Mouse (Mus musculus) CH12.LX (cell line): ENCODE measurements around the gene Sapcd2. TPM values are rescaled to one million over a fixed set of nuclear protein-coding genes. Genes with fewer than 3 reads are reported as not detected.

Experiments
- DNase-seq: peaks from one replicate; pipeline ENCODE4 v3.0.0-alpha.2; 2013; ENCODE audit errors: extremely low read depth
- H3K27ac ChIP-seq: 2 replicates; pipeline ENCODE4 v1.5.1; 2012; ENCODE audit warnings: low read depth, mild to moderate bottlenecking, control low read depth, moderate library complexity; ENCODE audit not compliant: insufficient read depth
- H3K27me3 ChIP-seq: replicated peaks from 2 replicates; pipeline ENCODE3; 2012; ENCODE audit warnings: inconsistent platforms
- H3K36me3 ChIP-seq, 2 experiments: replicated peaks in 1 of 2; 2 replicates each; pipeline versions ENCODE3 to v1.6.1; 2012; ENCODE audit warnings: inconsistent platforms in 1 of 2, low read length in 1 of 2, mild to moderate bottlenecking in 1 of 2, mixed read lengths in 1 of 2, moderate library complexity in 1 of 2; ENCODE audit not compliant: control insufficient read depth in 1 of 2, insufficient read depth in 1 of 2
- H3K4me1 ChIP-seq, 2 experiments: 2 replicates each; pipeline ENCODE4 v1.6.1; 2012; ENCODE audit warnings: inconsistent platforms in 1 of 2, moderate library complexity in 1 of 2; ENCODE audit not compliant: insufficient read depth in 2 of 2, control insufficient read depth in 1 of 2
- H3K4me2 ChIP-seq: 2 replicates; pipeline ENCODE4 v1.6.1; 2012; ENCODE audit warnings: low read depth, mild to moderate bottlenecking, control low read depth; ENCODE audit not compliant: poor library complexity, insufficient read depth, severe bottlenecking
- H3K4me3 ChIP-seq, 3 experiments: fragments of 150-350 bp in 1 of 3; sonication (generic) in 1 of 3; replicated peaks in 1 of 3; 2 replicates each; pipeline versions ENCODE3 to v1.5.1; 2011 to 2012; ENCODE audit warnings: low read depth in 2 of 3, low read length in 2 of 3, mild to moderate bottlenecking in 2 of 3, moderate library complexity in 2 of 3, control low read depth in 1 of 3, improper control_type of control experiment in 1 of 3, inconsistent platforms in 1 of 3, mixed read lengths in 1 of 3; ENCODE audit not compliant: poor library complexity in 1 of 3
- H3K79me2 ChIP-seq: replicated peaks from 2 replicates; pipeline ENCODE4 v1.6.1; 2012; ENCODE audit warnings: mild to moderate bottlenecking, moderate library complexity; ENCODE audit not compliant: control insufficient read depth, poor library complexity, insufficient read depth, severe bottlenecking; ENCODE audit errors: extremely low read depth
- H3K9ac ChIP-seq: 2 replicates; pipeline ENCODE4 v1.6.1; 2012; ENCODE audit warnings: low read depth, mild to moderate bottlenecking, control low read depth, moderate library complexity; ENCODE audit not compliant: insufficient read depth
- H3K9me3 ChIP-seq: replicated peaks from 2 replicates; pipeline ENCODE3; 2012; ENCODE audit warnings: low read length, inconsistent platforms, mixed read lengths
- BHLHE40 ChIP-seq: IDR thresholded peaks from 2 replicates; pipeline ENCODE4 v1.6.1; 2011; ENCODE audit warnings: mild to moderate bottlenecking, low read depth, low read length, improper control_type of control experiment
- CHD1 ChIP-seq: IDR thresholded peaks from 2 replicates; pipeline ENCODE4 v1.6.1; 2012; ENCODE audit warnings: low read depth, low read length, improper control_type of control experiment, inconsistent platforms
- CTCF ChIP-seq, 2 experiments: IDR thresholded peaks in 1 of 2; conservative IDR thresholded peaks in 1 of 2; 2 replicates each; pipeline ENCODE4 v1.5.1; 2011 to 2012; ENCODE audit warnings: low read depth in 2 of 2, low read length in 2 of 2, improper control_type of control experiment in 1 of 2, inconsistent platforms in 1 of 2, mild to moderate bottlenecking in 1 of 2, moderate library complexity in 1 of 2
- HCFC1 ChIP-seq: IDR thresholded peaks from 2 replicates; pipeline ENCODE4 v1.6.1; 2012; ENCODE audit warnings: low read depth, mild to moderate bottlenecking, inconsistent platforms, low read length, improper control_type of control experiment
- IRF4 ChIP-seq: IDR thresholded peaks from 2 replicates; pipeline ENCODE4 v1.6.1; 2014; ENCODE audit warnings: low read depth, mild to moderate bottlenecking, inconsistent platforms, low read length, improper control_type of control experiment
- JUND ChIP-seq: conservative IDR thresholded peaks from 2 replicates; pipeline ENCODE4 v1.6.1; 2011; ENCODE audit warnings: low read depth, low read length, improper control_type of control experiment
- MAFK ChIP-seq: IDR thresholded peaks from 2 replicates; pipeline ENCODE4 v1.6.1; 2011; ENCODE audit warnings: low read length, improper control_type of control experiment; ENCODE audit not compliant: insufficient replicate concordance
- MAX ChIP-seq: IDR thresholded peaks from 2 replicates; pipeline ENCODE4 v1.6.1; 2011; ENCODE audit warnings: low read length, improper control_type of control experiment
- MYC ChIP-seq: IDR thresholded peaks from 2 replicates; pipeline ENCODE4 v1.6.1; 2011; ENCODE audit warnings: low read depth, mild to moderate bottlenecking, improper control_type of control experiment, low read length
- NELFE ChIP-seq: IDR thresholded peaks from 2 replicates; pipeline ENCODE4 v1.6.1; 2011; ENCODE audit warnings: low read depth, low read length, improper control_type of control experiment
- PAX5 ChIP-seq: IDR thresholded peaks from 2 replicates; pipeline ENCODE4 v1.6.1; 2012; ENCODE audit warnings: low read length, inconsistent platforms, mixed read lengths
- POLR2A ChIP-seq: IDR thresholded peaks from 2 replicates; pipeline ENCODE4 v1.6.1; 2011; ENCODE audit warnings: low read depth, mild to moderate bottlenecking, improper control_type of control experiment, low read length
- RAD21 ChIP-seq: IDR thresholded peaks from 2 replicates; pipeline ENCODE4 v1.6.1; 2011; ENCODE audit warnings: low read depth, mild to moderate bottlenecking, low read length, improper control_type of control experiment, moderate library complexity
- SIN3A ChIP-seq: IDR thresholded peaks from 2 replicates; pipeline ENCODE4 v1.6.1; 2012; ENCODE audit warnings: low read length, improper control_type of control experiment, inconsistent platforms
- SMC3 ChIP-seq: IDR thresholded peaks from 2 replicates; pipeline ENCODE4 v1.6.1; 2011; ENCODE audit warnings: low read depth, low read length, improper control_type of control experiment
- TCF12 ChIP-seq: IDR thresholded peaks from 2 replicates; pipeline ENCODE4 v1.6.1; 2014; ENCODE audit warnings: low read depth, mild to moderate bottlenecking, inconsistent platforms, low read length, improper control_type of control experiment
- UBTF ChIP-seq: IDR thresholded peaks from 2 replicates; pipeline ENCODE4 v1.6.1; 2012; ENCODE audit warnings: low read depth, mild to moderate bottlenecking, inconsistent platforms, low read length, improper control_type of control experiment, moderate library complexity
- ZC3H11A ChIP-seq: IDR thresholded peaks from 2 replicates; pipeline ENCODE4 v1.6.1; 2012; ENCODE audit warnings: low read depth, mild to moderate bottlenecking, inconsistent platforms, low read length, improper control_type of control experiment
- ZMIZ1 ChIP-seq: IDR thresholded peaks from 2 replicates; pipeline ENCODE4 v1.6.1; 2012; ENCODE audit warnings: low read depth, mild to moderate bottlenecking, inconsistent platforms, low read length, improper control_type of control experiment
- dilution Hi-C: fragments of 300-500 bp; cut with MboI; formaldehyde crosslinking; loops from 2 replicates; pipeline ENCODE4 v1.14.3; 2020; ENCODE audit warnings: low sequenced_read_pairs; ENCODE audit not compliant: extremely low pct_unique_long_range_greater_than_20kb, extremely low pct_ligation_motif_present
- in situ Hi-C: fragments of 300-500 bp; cut with MboI; formaldehyde crosslinking; loops from 3 replicates; pipeline ENCODE4 v1.14.3; 2019; ENCODE audit warnings: low sequenced_read_pairs, low pct_ligation_motif_present, low pct_unique_long_range_greater_than_20kb, mixed read lengths
- polyA plus RNA-seq: library from polyadenylated mRNA; unstranded; fragments of >175 nt; gene quantifications from 2 replicates; pipeline ENCODE4 v1.2.1, GENCODE M21; 2012; ENCODE audit warnings: low read depth; ENCODE audit not compliant: insufficient read length
- total RNA-seq, 2 experiments: library from RNA; depleted of rRNA; stranded (reverse); fragments of 300-350 nt in 1 of 2; fragments of >200 nt in 1 of 2; gene quantifications; 2 replicates each; pipeline ENCODE4 v1.2.3; 2012 to 2014

The Sapcd2 gene
- total and polyA plus RNA-seq, 3 experiments = 16.9 to 27.3 (median 22.5) TPM

GRCm38 (mm10) chr2:25376589-25376988, 4.5 kb downstream of the Sapcd2 start:
- Histone ChIP-seq H3K9ac (no peak overlapping the region), H3K36me3 (peaks cover 23 to 47% of the 10 kb centered on the region in 2 experiments), H3K27me3 (no peaks in the 10 kb centered on the region), H3K9me3 (no peaks in the 10 kb centered on the region), H3K27ac (no peak overlapping the region), H3K4me3 (no peak overlapping the region), H3K4me2 (no peak overlapping the region), H3K79me2 (no peaks in the 10 kb centered on the region), H3K4me1 (peaks cover 12 to 16% of the 10 kb centered on the region in 2 experiments)
- DNase-seq = peak; percentile 51
- in situ Hi-C loops = no loop called here
- TF ChIP-seq TCF12 (no peak), HCFC1 (no peak), JUND (no peak), CTCF (conservative IDR thresholded peaks at IDR 0.05 in 1 of 2, IDR thresholded peaks at IDR 0.05 in 1 of 2; ENCODE audit: low read depth in 2 of 2, low read length in 2 of 2) (peak; percentile 83 to 84), RAD21 (peak; percentile 70), SMC3 (peak; percentile 74), MAFK (no peak), POLR2A (no peak)
- dilution Hi-C loops = no loop called here

GRCm38 (mm10) chr2:25384492-25384891, 12.4 kb downstream of the Sapcd2 start:
- TF ChIP-seq SIN3A (no peak), MYC (no peak), BHLHE40 (no peak), UBTF (no peak), PAX5 (no peak), ZC3H11A (no peak), NELFE (no peak), MAX (no peak), CHD1 (no peak), RAD21 (no peak), IRF4 (no peak), ZMIZ1 (no peak)
- DNase-seq = no peak
- Histone ChIP-seq H3K4me2 (no peak overlapping the region), H3K79me2 (no peaks in the 10 kb centered on the region), H3K36me3 (no peaks in the 10 kb centered on the region), H3K4me1 (peaks cover 2 to 5% of the 10 kb centered on the region in 2 experiments; a peak in 2 of 4 replicates), H3K27me3 (peaks cover 22% of the 10 kb centered on the region), H3K4me3 (no peak overlapping the region), H3K27ac (no peak overlapping the region), H3K9me3 (no peaks in the 10 kb centered on the region), H3K9ac (no peak overlapping the region)
- in situ Hi-C loops (no loop called here), dilution Hi-C loops (no loop called here)
